Mouse (Mus musculus) CH12F3 (cell line): ENCODE data around the gene Atp9a.
"Not testable (repeated sequence)": the region's sequence is repeated elsewhere in the genome, so short reads cannot be mapped to it uniquely, and the experiment has no call there.

Experiments used
- in situ Hi-C: fragments of 300-500 bp; cut with MboI; formaldehyde crosslinking; loops from 2 replicates; pipeline ENCODE4 v1.14.3; 2020; ENCODE audit warnings: low sequenced_read_pairs

The Atp9a gene

DNA sequence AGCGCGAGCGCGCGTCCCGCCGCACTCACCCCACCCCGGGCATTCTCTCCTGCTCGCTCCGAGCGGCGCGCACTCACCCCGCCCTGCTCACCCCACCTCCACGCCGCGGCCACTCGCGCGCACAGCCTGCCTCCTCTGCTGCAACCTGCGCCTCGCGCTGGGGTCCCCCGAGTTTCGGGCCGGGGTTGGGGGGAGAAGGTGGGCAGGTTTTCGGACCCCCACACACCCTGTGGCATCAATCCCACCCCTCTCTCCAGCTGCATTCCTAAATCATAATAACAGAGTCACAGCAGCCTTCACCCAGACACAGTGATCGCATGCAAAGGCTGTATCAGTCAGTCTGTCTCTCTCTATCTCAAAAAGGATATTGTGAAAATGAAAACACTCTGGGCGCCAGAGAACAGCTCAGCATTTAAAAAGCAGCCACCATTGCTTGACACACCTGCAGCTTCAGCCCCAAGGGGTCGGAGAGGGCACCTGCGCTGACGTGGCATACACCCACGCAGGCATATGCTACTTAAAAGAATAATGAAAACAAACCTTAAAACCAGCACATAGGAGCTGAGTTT, at the start of gene Atp9a:
Gene Atp9a (minus strand): TSS at position 351 of the 569 bp plus-strand sequence.
- in situ Hi-C loops: no loop called here

- in situ Hi-C loops: no loop called here
Measured at GRCm38 (mm10) chr2:168791115-168791802, 49.0 kb upstream of the Atp9a start.

- in situ Hi-C loops: no loop called here
Measured at GRCm38 (mm10) chr2:168786174-168786573, 44.0 kb upstream of the Atp9a start.

- in situ Hi-C loops: no loop called here
Measured at GRCm38 (mm10) chr2:168780596-168780995, 38.4 kb upstream of the Atp9a start.

DNA sequence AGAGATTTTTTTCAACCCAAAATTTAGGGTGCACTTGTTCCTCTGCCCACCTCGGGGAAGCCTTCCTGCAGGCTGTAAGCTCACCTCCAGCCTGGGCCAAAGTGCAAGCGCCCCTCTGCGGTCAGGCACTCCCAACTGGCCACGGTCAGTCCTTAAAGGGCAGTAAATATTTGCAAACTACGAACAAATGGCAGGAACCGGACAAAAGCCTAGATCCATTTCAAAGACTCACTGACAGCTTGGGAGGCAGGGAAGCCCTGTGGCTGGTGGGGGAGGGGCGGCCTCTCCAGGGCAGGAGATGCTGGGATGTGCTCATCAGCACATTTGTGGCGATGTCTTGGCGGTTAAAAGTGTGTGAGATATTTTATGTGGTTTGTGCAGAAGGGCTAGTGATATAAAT, 37.8 kb upstream of the Atp9a start:
- in situ Hi-C loops: no loop called here

DNA sequence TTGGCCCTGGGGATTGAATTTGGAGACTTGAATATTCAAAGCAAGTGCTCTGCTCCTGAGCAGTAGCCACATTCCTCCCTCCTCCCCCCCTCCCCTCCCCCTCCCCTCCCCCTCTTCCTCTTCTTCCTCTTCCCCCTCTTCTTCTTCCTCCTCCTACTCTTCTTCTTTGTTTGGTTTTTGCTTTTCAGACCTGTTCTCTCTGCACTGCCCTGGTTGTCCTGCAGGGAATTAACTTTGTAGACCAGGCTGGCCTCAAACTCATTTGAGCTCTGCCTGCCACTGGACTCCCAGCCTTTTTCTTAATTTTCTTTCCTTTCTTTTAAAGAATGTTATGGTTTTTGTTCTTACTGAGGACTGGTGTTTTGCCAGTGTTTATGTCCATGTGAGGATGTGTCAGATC, 35.3 kb upstream of the Atp9a start:
- in situ Hi-C loops: no loop called here

GRCm38 (mm10) chr2:168776238-168776637, 34.0 kb upstream of the Atp9a start:
- in situ Hi-C loops: no loop called here

- in situ Hi-C loops: no loop called here
Measured at GRCm38 (mm10) chr2:168769259-168769658, 27.1 kb upstream of the Atp9a start.

GRCm38 (mm10) chr2:168767582-168767981, 25.4 kb upstream of the Atp9a start, which contains the start of gene Sall4:
TSS of gene Sall4 (minus strand) at chr2:168767943.
- in situ Hi-C loops: no loop called here

DNA sequence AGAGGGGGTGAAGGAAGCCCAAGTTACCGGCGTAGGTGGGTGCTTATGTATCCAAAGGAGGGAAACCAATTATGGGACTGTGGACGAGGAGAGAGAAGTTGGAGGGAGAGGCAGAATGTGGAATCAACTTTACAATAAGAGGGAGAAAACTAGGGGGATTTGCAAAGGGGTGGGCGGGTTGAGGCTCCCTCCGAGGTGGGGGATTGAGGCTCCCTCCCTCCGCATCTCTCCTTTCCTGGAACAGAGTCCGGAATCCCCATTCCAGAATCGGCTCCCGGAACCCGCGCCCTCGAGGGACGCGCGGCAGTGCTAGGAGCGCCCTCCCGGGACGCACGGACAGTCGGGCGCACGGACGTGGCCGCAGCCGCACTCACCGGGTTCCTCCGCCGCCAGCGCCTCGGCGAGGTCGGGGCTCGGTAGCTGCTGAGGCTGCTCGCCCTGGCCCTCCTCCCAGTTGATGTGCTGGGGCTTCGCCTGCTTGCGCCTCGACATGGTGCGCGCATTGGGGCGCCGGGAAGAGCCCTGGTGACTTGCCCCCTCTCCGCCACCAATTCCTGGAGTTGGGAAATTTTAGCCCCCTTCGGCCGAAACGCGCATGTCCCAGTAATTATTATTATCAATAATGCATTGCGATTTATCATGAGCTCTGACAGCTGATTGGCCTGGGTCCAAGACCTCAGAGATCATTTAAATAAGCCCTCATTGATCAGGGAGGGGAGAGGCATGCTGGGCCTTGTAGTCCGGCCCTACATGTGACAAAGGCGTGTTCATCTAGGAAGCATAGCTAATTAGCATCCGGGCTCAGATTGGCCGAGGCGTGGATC, 24.5 kb upstream of the Atp9a start:
- in situ Hi-C loops: no loop called here

- in situ Hi-C loops: no loop called here
Measured at GRCm38 (mm10) chr2:168765696-168766537, 23.7 kb upstream of the Atp9a start.

- in situ Hi-C loops: no loop called here
Measured at GRCm38 (mm10) chr2:168765065-168765681, 23.0 kb upstream of the Atp9a start.

DNA sequence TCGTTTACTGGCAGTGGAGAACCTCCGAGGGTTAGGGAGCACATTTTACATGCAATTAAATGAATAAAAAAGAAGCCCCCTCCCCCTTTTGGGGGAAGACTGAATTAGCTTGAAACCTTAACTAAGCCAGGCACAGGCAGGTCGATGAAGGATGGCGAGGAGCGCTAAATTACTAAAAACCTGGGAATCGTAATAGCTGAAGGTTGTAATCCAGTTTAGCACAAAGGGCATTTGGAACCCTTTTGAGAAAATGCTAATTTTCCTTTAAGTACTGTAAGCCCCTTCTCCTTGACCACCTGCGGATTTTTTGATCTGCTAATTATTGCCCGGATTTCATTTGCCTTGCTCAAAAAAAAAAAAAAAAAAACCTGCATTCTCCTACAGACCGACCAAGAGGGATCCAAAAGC, 22.3 kb upstream of the Atp9a start:
- in situ Hi-C loops: no loop called here

DNA sequence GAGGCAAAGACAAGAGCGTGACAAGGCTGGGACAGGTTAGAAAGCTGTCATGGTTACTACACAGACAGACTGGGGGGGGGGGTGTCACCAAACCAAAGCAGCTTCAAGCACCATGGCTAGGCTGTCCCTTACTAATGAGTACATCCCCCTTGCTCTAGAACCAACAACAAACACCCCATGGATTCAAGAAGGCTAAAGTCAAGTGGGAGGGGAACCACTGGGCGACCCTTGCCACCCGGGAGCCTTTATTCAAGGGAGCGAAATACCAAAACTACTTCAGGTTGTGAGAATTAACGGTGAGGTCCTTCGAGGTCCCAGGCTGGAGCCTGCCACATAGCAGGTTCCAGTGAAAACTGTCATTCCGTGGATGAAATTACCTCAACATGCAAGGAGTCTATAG, 21.6 kb upstream of the Atp9a start:
- in situ Hi-C loops: no loop called here

GRCm38 (mm10) chr2:168762411-168762815, 20.2 kb upstream of the Atp9a start:
- in situ Hi-C loops: no loop called here

DNA sequence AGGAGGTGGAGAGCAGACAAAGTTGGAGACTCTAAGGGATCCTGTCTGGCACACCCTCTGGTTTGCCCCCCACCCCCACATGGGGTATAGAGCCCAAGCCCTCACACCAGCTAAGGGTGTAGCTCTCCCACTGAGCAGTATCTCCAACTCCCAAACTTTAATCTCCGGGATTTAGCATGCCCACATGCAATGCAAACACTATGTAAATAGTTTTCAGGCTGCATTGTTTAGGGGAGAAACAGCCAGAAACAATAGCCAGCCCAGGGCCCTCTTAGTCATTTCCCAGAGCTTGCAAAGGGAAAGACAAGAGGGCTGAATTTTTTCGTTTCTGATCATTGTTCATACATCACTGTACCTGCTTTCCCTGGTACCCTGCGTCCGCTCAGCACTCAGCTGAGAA, 19.7 kb upstream of the Atp9a start:
- in situ Hi-C loops: no loop called here

- in situ Hi-C loops: no loop called here
Measured at GRCm38 (mm10) chr2:168761141-168761540, 18.9 kb upstream of the Atp9a start.

DNA sequence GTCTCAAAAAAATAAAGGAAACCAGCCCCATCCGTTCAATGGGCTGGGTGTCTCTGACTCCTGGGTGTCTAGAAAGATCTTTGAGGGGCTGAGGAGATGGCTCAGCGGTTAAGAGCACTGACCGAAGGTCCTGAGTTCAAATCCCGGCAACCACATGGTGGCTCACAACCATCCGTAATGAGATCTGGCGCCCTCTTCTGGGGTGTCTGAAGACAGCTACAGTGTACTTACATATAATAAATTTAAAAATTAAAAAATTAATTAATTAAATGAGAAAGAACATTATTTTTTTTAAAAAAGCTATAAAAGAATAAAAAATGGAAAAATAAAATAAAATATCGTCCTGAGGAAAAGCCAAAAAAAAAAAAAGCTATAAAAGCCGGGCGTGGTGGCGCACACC, 2.2 kb upstream of the Atp9a start:
- in situ Hi-C loops: not testable (repeated sequence)

DNA sequence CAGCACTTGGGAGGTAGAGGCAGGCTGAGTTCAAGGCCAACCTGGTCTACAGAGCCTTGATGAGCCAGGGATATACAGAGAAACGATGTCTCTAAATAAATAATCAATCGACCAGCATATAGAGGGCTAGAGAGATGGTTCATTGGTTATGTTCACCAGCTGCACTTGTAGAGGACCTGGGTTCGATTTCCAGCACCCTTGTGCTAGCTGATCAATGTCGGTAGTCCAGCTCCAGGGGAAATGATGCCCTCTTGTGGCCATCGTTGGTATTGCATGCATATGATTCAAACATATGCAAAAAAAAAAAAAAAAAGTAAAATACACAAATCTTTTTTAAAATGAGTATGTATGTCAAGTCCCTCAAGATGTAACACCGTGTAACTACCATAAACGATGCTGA, 440 bp upstream of the Atp9a start:
- in situ Hi-C loops: no loop called here

DNA sequence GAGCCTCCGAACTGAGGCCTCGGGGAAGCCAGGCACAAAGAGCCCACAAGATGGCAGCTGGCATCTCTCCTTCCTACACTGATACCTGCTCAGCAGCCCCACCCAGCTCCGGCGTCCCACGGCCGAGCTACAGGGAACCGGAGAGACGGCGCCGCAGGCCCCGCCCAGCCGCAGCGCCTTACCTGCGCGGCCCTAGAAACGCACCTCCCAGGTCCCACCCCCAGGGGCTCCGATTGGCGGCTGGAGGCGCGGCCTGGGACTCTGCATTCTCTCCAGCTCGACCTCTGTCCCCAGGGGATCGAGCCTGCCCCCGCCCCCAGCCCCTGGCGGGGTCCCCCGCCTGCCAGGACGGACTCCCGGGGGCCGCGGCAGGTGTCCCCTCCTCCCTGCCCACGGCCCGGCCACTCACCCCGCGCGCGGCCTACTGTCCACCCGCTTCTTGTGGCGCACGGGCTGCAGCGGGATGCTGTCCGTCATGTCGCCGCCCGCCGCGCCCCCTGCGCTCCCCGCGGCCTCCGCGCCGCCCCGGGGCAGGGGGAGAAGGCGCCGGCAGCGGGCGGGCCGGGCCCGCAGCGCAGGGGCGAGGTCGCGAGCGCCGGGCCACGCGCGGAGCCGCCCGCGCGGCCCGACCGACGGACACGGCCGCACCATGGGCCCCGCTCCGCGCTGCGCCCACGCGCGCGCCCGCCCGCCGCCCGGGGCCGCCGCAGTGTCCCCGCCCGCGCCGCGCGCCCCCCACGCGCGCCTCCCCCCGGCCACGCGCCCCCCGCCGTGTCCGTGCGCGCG, 743 bp downstream of the Atp9a start:
- in situ Hi-C loops: no loop called here
